ENCODE assay signal across 30 mouse cellular contexts in genomic region chr10:68020755-68021154, GRCm38 (mm10). TPM values are rescaled to one million over a fixed set of nuclear protein-coding genes. Genes with fewer than 3 reads are reported as not detected.
"Had no signal": no experiment of that assay in that cellular context is flagged by ENCODE, and none has a peak within 500 bp of the region (broad histone marks: within the 10 kb centered on the region; RNA-seq: fewer than 3 reads in every experiment).

No protein-coding gene starts in this region.

- H3K27ac ChIP-seq: gastrocnemius, adult 2 months; heart, adult 2 months; heart, embryonic 13.5 days; heart, embryonic 15.5 days; hindbrain, embryonic 13.5 days; hindbrain, embryonic 15.5 days; hindbrain, postnatal 0 days; kidney, embryonic 15.5 days; kidney, postnatal 0 days; limb, embryonic 13.5 days; limb, embryonic 15.5 days; liver, embryonic 13.5 days; liver, embryonic 15.5 days had no signal

- DNase-seq: gastrocnemius, adult 2 months; gastrocnemius, postnatal 10 days; gastrocnemius, postnatal 25 days; heart, adult 2 months; heart, postnatal 14 days; heart, postnatal 36 days; kidney, adult 11 months; kidney, adult 2 months; kidney, adult 9 months; kidney, postnatal 14 days; kidney, postnatal 36 days; layer of hippocampus, adult 9-11 months; layer of hippocampus, postnatal 36 days; left cerebral cortex, postnatal 4 days; liver, embryonic 13.5 days; liver, postnatal 0 days had no signal

- H3K9me3 ChIP-seq: hindbrain, embryonic 15.5 days; kidney, embryonic 15.5 days; liver, embryonic 13.5 days; liver, embryonic 15.5 days had no signal

- H3K27me3 ChIP-seq: heart, embryonic 13.5 days; heart, embryonic 15.5 days; hindbrain, embryonic 13.5 days; hindbrain, embryonic 15.5 days; kidney, embryonic 15.5 days; limb, embryonic 13.5 days; limb, embryonic 15.5 days; liver, embryonic 13.5 days; liver, embryonic 15.5 days had no signal

- ATAC-seq: hindbrain, postnatal 0 days; intestine, embryonic 16.5 days; liver, postnatal 0 days had no signal

- H3K4me2 ChIP-seq: heart, embryonic 11.5 days; heart, embryonic 13.5 days; heart, embryonic 15.5 days; hindbrain, embryonic 13.5 days; hindbrain, embryonic 15.5 days; kidney, embryonic 15.5 days; limb, embryonic 13.5 days; limb, embryonic 15.5 days; liver, embryonic 13.5 days; liver, embryonic 15.5 days had no signal

- H3K4me1 ChIP-seq: heart, embryonic 13.5 days; heart, embryonic 15.5 days; hindbrain, embryonic 13.5 days; kidney, embryonic 15.5 days; liver, embryonic 13.5 days; liver, embryonic 15.5 days had no signal

- H3K9ac ChIP-seq: heart, embryonic 13.5 days; heart, embryonic 15.5 days; hindbrain, embryonic 13.5 days; hindbrain, embryonic 15.5 days; kidney, embryonic 15.5 days; limb, embryonic 13.5 days; limb, embryonic 15.5 days; liver, embryonic 13.5 days; liver, embryonic 15.5 days; liver, postnatal 0 days had no signal

- H3K4me3 ChIP-seq: gastrocnemius, adult 2 months; heart, adult 2 months; heart, embryonic 13.5 days; heart, embryonic 15.5 days; hindbrain, embryonic 13.5 days; hindbrain, embryonic 15.5 days; kidney, embryonic 15.5 days; limb, embryonic 13.5 days; limb, embryonic 15.5 days; liver, embryonic 13.5 days; liver, embryonic 15.5 days had no signal

- H3K36me3 ChIP-seq: hindbrain, embryonic 15.5 days; liver, embryonic 15.5 days had no signal

RNA-seq across cellular contexts. Expression of gene Rtkn2, which starts 41.4 kb away (rescaled TPM):
- polyA plus RNA-seq: large intestine, adult 2 months; liver, adult 2 months had no signal
